Mouse (Mus musculus) R1 (cell line): ENCODE results near the gene Ugt2a1.
"Not testable (repeated sequence)": the region's sequence is repeated elsewhere in the genome, so short reads cannot be mapped to it uniquely, and the experiment has no call there.

ENCODE experiments used
- DNase-seq: peaks from one replicate; pipeline ENCODE4 v3.0.0-alpha.2; 2018; ENCODE audit warnings: low read depth, low spot score

Gene Ugt2a1

DNA sequence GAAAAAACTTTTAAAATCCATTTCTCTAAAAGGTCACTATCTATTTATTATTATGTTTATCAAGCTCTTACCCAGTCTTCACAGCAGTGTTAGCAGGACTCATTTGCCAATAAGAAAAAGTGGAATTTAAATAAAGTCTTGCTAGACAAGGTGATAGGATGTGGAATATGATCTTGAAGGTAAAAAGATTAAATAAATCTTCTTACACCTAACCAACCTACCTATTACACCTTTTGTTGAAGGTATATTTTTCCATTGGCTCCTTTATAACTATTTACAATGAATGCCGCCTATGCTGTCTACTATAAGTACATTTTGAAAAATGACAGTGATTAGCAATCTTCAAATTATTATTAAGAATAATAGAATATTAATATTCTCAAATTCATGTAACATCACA lies at the start of gene Ugt2a1:
Gene Ugt2a1, minus strand, starts transcription at position 101 of the 400 bp plus-strand sequence.
- no peak for DNase-seq

DNA sequence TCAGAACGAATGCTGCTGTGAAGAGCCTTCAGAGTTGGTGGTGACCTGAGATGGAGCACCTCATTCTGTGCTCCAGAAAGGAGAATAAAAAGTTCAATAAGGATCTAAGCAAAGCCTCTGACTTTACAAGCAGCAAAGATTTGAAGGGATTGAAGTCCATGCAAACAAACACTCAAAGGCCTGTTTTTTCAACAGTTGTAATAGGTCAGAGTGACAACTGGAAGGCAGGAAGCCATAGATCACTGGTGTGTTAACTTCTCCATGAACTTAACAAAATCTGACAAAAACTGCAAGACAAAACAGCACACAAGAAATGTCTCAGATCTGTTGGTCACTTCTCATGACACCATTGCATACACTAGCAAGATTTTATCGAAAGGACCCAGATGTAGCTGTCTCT lies 47.4 kb upstream of the Ugt2a1 start, which contains the start of gene Sult1b1:
Gene Sult1b1, minus strand, starts transcription at position 85 of the 400 bp plus-strand sequence.
- DNase-seq, result no peak

DNA sequence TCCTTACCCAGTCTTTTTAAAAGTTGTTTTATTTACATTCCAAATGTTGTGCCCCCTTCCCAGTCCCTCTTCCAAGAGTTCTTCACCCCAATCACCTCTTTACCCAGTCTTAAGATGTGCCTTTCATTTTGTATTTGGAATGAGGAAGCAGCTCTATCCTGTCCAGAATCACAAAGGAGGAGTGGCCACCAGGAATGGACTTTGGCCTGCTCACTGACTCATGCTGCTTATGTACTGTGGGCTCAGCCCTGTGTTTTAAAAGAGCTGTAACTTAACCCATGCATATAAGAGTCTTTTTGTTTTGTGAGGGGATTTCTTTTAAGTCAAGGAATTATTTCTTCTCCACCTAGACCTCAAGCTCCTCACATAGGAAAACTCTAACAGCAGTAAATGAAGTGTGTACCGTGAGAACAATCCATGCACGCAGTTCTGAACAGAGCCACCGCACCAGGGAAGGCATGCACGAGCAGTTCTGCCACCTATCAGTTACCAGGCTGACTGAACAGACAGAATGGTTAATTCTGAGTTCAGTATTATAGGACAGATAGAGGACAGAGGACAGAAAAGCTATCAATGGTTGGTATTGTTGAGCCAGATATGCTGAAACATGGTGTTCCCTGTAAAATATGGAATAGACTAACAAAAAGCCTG lies 45.4 kb upstream of the Ugt2a1 start:
- DNase-seq, result no peak

DNA sequence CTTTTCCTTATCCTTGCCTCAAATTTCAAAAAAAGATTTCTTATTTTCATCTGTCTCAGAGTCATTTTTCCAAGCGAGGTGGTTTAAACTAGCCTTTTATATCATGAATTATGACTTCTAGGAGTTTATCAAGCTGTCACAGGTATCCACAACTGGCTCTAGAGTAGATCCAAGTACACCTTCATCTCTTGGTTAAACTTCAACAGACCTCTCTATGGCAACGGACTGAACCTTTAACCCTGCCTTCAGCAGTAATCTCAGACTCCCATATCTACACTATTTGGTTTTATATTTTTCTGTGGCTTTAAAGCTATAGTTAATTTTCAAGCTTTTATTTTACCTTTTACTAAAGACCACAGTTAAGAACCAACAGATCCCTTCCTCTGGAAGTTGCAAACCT lies 41.6 kb upstream of the Ugt2a1 start:
- no peak for DNase-seq

DNA sequence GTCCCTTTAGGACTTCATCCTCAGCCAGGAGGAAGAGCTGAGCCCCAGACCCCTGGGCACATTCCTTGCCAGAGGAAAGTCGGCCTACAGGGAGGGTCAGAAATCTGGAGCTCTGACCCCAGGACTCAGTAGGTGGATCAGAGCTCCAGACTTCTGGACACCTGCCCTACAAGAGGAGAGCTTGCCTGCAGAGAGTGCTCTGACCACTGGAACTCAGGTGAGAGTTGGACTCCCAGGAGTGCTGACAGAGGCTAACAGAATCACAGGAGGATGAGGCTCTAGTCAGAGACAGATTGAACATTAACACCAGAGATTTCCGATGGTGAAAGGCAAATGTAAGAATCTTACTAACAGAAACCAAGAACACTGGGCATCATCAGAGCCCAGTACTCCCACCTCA lies 32.9 kb upstream of the Ugt2a1 start:
- DNase-seq, result not testable (repeated sequence)

DNA sequence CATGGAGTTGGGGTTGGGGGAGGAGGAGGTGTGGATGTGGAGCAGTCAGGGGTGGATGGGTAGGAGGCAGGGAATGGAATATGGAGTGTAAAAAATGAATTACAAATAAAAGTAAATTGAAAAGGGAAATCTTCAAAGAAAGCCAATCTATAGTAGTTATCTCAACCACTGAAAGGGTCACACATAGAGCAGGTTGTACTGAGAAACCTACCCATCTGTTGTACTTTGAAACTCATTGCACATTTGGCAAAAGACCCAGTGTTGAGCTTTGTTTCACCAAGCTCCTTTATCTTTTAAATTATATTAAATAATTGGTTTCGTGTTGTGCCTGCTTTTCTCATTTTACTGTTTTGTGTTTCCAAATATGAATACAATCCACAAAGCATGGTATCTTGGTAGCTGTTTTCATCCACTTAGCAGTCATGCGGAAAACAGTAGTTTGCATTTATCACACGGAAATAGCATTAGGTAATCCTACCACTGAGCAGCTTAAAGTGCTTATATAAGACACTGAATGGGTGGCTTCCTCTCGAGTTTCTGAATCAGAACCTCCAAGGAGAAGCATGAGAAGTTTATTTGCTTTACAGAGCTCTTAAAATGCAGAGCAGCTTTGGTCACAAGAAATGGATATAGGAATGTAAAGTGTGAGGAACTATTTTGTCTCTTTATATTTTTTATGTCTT lies 15.2 kb upstream of the Ugt2a1 start:
- no peak for DNase-seq

DNA sequence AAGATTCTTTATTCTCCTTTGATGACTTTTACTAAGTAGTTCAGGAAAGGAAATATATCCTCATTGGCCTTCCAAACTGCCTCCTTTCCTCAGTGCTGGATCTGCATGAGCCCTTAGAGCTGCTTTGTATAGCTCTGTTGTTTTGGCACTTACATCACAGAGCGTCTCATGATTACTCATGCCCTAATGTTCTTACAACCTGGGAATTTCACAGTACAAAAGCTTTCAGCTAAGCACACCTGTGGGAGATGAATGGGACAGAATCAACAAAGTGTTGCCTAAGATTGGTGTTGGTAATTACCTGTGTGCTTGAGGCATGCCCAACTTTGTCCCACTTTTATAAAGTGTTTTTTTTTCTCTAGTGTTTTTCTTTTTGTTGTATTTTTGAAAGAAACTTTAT lies 12.0 kb upstream of the Ugt2a1 start:
- DNase-seq, result peak; percentile 1

DNA sequence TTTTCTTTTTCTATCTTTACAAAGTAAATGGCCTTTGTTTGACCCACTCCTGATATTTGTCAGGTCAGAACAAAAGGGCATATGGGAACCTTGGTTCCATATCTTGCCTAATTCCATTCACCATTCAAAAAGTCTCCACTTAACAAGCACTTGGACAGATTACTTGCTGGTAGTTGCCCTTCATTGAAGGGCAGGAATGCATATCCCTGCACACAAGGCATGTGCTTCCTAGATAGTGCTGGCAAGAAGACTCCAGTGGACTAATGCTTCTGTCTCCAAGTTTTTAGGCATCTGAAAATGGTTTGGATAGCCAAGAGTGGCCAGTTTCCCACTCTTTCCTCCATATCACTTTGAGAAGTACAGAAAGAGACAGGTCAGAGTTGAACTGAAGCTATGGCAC lies 8.7 kb upstream of the Ugt2a1 start:
- DNase-seq, result no peak

DNA sequence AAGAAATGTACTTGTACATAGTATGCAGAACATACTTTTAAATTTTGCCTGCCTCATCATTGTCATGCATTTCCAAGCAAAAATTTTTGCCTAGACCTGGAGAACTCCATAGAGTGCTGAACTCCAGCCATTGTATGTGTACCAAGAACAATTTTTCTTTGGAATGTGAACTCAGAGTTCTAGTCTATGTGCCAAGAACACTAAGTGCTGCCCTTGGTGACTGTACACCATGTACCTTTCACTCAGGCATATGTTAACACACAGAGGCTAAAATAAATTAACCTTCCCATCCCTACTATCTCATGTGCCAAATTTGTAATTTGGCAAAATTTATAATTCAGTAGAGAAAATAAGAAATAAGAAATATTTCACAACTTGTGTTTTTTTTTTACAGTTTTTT lies 8.3 kb upstream of the Ugt2a1 start:
- DNase-seq, result no peak

DNA sequence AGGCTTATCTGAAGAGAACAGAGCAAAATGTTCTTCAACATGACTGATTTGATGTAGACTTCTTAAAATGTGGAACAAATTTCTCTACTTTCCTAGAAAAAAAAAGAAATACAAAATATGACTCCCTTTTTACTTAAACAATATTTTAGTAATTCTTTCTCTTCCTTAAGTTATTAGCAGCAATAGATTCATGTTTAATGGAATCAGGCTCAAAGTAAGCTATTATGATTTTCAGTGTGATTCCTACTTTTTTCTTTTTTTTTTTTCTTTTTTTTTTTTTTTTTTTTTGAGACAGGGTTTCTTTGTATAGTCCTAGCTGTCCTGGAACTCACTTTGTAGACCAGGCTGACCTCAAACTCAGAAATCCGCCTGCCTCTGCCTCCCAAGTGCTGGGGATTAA lies 4.0 kb downstream of the Ugt2a1 start, which contains the start of gene Gm43638:
Gene Gm43638, minus strand, starts transcription at position 101 of the 400 bp plus-strand sequence.
- DNase-seq, result not testable (repeated sequence)

DNA sequence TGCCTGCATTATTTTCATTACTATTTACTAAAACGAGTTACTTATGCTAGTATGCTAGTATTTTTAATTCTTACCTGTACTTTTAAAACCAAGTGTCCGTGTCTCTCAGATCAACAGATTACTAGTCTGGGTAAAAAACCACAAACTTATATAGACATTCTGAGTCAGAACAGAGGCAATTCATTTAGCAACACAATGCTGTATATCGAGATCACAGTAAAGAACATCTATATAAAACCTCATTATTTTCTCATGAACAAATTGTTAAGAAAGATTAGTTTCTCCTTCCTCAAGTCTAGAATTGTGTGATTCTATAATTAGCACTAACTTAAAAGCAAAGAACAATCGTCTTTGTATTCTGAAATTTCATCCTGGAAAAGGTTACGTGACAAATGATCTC lies 8.5 kb downstream of the Ugt2a1 start, which contains the start of gene Ugt2a2:
Gene Ugt2a2, minus strand, starts transcription at position 101 of the 400 bp plus-strand sequence.
- DNase-seq, result no peak

DNA sequence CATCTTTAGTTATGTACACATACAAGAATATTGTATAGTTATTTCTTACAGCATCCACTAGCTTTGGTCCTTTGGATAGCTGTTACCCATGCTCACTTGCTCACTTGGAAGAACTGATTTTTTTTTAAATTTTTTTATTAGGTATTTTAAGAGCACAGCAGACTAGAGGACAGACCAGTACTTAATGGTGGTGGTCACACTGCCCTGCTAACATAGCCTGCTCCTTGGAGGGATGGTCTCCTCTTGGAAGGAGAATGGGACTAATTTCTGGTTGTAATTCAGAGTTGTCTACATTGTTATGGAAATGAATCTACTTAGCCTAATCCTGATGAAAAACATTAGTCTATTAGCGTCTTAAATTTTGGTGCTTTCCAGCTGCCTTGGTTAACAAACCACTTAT lies 31.9 kb downstream of the Ugt2a1 start:
- DNase-seq, result peak; percentile 20

DNA sequence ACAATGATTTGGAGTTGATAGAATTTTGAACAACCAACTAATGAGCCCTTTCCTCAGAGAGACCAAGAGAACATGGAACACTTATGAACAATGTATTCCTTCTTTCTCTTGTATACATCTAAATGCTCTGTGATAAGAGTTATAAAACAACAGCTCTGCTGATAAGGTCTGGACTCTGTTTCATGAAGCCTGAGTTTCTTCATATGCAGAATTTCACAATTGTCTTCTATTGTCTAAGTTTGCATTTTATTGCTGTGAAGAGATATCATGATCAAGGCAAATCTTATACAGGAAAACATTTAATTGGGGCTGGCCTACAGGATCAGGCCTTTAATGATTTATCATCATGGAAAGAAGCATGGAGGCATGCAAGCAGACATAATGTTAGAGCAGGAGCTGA lies 33.0 kb downstream of the Ugt2a1 start:
- DNase-seq, result no peak

DNA sequence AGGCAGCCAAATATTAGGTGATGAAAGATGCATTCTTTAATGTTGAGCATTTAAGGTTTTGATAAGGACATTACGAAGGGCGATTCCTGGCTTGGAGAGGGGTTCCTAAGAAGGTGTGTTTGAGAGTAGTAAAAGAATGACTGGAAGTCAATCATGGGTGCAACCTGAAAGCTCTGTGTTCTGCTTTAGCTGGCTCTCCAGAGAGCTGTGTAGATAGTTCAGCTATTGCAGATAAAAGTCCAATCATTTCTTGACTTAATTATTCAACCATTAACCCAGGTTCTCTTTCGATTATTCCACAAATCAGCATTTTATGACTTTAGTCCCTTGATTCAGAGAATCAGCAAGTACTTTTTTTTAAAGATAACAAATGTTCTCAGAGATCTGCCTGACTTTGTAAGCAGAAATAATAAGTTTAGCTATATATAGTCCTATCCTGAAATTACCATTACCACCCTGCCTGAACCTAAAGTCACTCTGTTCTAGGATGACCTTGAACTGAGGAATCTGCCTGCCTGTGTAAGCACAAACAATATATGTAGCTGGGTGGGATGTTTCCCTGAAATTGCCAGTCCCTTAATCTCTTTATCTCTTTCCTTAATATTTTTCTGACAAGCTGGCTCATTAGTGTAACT lies 34.3 kb downstream of the Ugt2a1 start:
- DNase-seq, result no peak

DNA sequence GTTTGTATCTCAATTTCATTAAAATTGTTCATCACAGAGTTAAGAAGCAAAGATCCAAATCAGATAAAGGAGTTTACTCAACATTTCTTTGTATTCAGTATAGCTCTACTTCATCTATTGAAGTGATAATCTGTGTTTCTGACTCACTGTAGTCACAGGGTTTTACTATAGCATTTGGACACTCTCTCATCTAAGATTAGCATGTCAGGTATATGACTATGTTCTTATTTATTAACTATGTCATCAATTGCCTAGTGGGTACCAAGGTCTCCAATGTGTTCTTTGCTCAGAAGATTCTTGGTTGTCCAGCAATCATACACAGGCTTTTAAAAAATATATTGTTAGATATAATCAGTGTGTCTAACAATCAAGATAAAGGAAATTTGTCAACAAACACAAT lies 35.2 kb downstream of the Ugt2a1 start:
- no peak for DNase-seq

DNA sequence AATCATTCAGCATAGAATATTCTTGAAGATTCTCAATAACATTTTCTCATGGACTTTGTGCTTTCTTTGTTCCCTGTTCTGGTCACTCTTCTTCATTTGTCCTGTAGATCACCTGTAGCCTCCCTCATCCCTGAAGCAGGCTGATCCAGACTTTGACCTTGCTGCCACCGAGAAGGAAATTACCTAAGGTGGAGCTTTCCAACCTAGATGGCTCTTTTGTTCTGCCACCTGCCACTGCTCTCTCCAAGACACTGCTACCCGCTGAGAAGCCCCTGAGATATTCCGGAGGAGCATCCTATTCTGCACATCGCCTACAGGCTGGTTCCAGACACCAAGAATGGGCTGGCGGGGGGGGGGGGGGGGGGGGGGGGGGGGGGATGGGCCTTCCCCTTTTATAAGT lies 38.2 kb downstream of the Ugt2a1 start:
- peak; percentile 68 for DNase-seq

DNA sequence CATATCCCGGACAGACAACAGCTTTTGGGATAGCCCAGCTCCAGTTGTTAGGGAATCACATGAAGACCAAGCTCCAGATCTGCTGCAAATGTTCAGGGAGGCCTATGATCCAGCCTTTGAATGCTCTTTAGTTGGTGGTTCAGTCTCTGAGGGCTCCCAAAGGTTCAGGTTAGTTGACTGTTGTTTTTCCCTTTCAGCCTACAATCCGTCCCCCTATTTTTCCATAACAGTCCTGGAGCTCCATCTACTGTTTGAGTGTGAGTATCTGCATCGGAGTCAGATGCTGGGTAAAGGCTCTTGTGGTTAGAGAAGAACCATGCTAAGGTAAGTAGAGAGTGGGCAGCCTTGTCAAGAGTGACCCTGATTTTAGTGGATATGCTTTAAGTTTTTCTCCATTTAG lies 54.4 kb downstream of the Ugt2a1 start:
- peak; percentile 45 for DNase-seq

DNA sequence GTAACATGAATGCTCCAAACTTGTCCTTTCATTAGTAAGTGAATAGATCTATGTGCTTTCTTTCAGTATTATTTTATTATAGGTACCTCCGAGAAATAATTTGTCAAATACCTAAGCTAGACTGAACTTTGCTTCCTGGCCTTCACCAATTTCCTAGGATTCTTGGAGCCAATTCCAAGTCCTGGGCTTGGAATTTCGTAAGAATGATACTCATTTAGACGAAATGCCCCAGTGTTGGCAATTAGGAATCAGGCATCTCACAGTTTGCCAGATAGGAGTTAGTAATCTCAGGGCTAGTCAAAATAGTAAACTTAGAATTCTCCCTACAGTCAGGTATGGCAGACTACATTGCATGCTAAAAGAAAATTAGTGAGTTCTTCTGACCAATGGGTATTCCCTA lies 65.0 kb downstream of the Ugt2a1 start:
- DNase-seq, result no peak

DNA sequence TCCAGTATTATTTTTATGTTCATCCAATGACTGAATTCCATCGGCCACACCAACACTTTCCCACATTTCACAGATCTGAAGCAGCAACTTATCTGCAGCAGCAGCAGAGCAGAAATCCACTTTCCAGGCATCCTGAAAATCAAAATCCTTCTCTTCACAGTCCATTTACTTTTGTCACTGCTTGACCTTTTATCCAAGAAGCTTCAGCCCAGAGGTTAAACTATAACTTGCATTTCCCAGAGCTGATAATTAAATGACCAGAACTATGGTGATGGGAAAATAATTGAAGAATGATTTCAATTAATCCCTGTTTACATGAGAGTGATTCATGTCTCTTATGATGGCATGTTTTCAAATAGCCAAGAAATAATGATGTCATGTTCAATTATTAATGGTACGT lies 66.6 kb downstream of the Ugt2a1 start, which contains the start of gene Ugt2b38:
Gene Ugt2b38, minus strand, starts transcription at position 163 of the 400 bp plus-strand sequence.
- DNase-seq, result not testable (repeated sequence)
